Mouse (Mus musculus) liver, adult 2 months (tissue): ENCODE measurements around the gene Retn. TPM values are rescaled to one million over a fixed set of nuclear protein-coding genes. Genes with fewer than 3 reads are reported as not detected.

ENCODE experiments used
- DNase-seq: peaks from one replicate; pipeline ENCODE4 v3.0.0-alpha.2; 2011; ENCODE audit warnings: low read depth, low spot score; ENCODE audit errors: extremely low read depth
- H3K27ac ChIP-seq: fragments of 200-500 bp; replicated peaks from 2 replicates; pipeline ENCODE4 v1.5.1; 2012; ENCODE audit warnings: low read depth, mild to moderate bottlenecking, control low read depth, inconsistent platforms, low read length; ENCODE audit not compliant: insufficient read depth
- H3K27me3 ChIP-seq: fragments of 200-500 bp; 2 replicates; pipeline ENCODE4 v1.6.1; 2012; ENCODE audit warnings: mild to moderate bottlenecking, moderate library complexity, low read length, inconsistent platforms; ENCODE audit not compliant: control insufficient read depth, insufficient read depth
- H3K36me3 ChIP-seq: fragments of 200-500 bp; 2 replicates; pipeline ENCODE4 v1.6.1; 2012; ENCODE audit warnings: low read length, inconsistent platforms; ENCODE audit not compliant: control insufficient read depth, insufficient read depth
- H3K4me1 ChIP-seq: fragments of 200-500 bp; 2 replicates; pipeline ENCODE4 v1.6.1; 2011; ENCODE audit warnings: low read length; ENCODE audit not compliant: control insufficient read depth, insufficient read depth
- H3K4me3 ChIP-seq: fragments of 200-500 bp; 2 replicates; pipeline ENCODE4 v1.5.1; 2011; ENCODE audit warnings: low read depth, mild to moderate bottlenecking, control low read depth, low read length, moderate library complexity; ENCODE audit not compliant: insufficient read depth
- H3K79me2 ChIP-seq: fragments of 200-500 bp; 2 replicates; pipeline ENCODE4 v1.6.1; 2012; ENCODE audit warnings: inconsistent platforms, mild to moderate bottlenecking, low read length, moderate library complexity; ENCODE audit not compliant: control insufficient read depth, insufficient read depth
- H3K9ac ChIP-seq: fragments of 200-500 bp; 2 replicates; pipeline ENCODE4 v1.6.1; 2012; ENCODE audit warnings: low read depth, mild to moderate bottlenecking, control low read depth, inconsistent platforms, low read length
- CTCF ChIP-seq: fragments of 200-500 bp; IDR thresholded peaks from 2 replicates; pipeline ENCODE4 v1.5.1; 2011; ENCODE audit warnings: low read depth, low read length, control low read depth
- POLR2A ChIP-seq: fragments of 200-500 bp; IDR thresholded peaks from 2 replicates; pipeline ENCODE4 v1.6.1; 2011; ENCODE audit warnings: low read length, control low read depth; ENCODE audit not compliant: insufficient read depth; ENCODE audit errors: extremely low read depth
- WGBS: fragments of 180-500 bp; shearing (Covaris S2); methylation state at CpG from one replicate; pipeline ENCODE4 v1.1.7; 2018; 5-methylcytosine and 5-hydroxymethylcytosine counted together
- polyA plus RNA-seq: library from polyadenylated mRNA; depleted of rRNA; stranded (reverse); fragments of >200 nt; gene quantifications from 2 replicates; pipeline ENCODE4 v1.2.3, GENCODE M21; 2012
- total RNA-seq: library from RNA; depleted of rRNA; stranded (reverse); fragments of >200 nt; gene quantifications from 2 replicates; pipeline ENCODE4 v1.2.3, GENCODE M21; 2014

The Retn gene
- total and polyA plus RNA-seq, 2 experiments: 0.09 TPM; not detected in 1

DNA sequence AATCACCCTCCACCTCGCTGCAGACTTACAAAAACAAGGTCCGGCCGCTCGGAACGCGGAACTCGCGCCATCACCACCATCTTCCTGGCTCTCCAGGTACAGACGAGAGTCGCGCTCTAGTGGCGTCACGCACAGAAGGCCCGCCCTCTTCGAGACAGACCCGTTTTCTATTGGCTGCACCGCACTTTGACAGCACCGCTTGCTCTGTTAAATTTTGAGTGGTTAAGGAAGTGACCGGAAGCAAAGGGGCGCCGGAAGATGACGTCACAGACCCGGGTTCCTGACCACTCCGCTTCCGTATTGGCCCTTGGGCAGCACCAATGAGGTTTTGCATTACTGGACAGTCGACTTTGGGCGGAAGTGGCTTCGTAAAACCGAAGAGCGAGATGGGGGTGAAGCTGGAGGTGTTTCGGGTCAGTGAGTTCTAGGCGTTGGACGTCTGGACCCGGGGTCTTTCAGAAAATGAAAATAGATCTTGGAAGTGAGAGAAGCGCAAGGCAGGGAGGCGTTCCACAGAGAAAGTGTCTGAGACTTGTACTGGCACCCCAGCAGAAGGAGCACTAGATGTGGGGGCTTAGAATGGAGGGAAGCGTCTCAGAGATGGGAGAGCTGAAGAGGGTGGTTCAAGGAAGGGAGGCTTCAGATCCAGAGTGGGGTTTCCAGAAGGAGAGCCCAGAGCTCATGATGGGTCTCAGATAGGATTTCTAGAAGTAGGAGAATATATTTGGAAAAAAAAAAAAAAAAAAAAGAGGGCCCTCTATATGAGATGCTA is 34.2 kb upstream of the Retn start, which contains the start of the genes Xab2 and Pet100:
Xab2 (minus strand) TSS at position 118 of the 772 bp plus-strand sequence.
Pet100 (plus strand) TSS at position 350 of the 772 bp plus-strand sequence.
- Histone ChIP-seq H3K4me3 (peak within 1 kb of the TSS; percentile 71), H3K9ac (peak within 1 kb of the TSS; percentile 70), H3K27me3 (no peaks in the 10 kb centered on the region), H3K79me2 (peaks cover 4% of the 10 kb centered on the region; the same call in 1 of the 2 replicates), H3K27ac (no peak within 1 kb of the TSS), H3K4me1 (no peaks in the 10 kb centered on the region; the same call in 1 of the 2 replicates), H3K36me3 (peaks cover 8% of the 10 kb centered on the region)
- DNase-seq: peak; percentile 98
- under 1% methylated on average over 37 of the region's 37 CpGs for WGBS
- TF ChIP-seq CTCF: no peak
- peak; percentile 69; the same call in 1 of the 2 replicates for TF ChIP-seq POLR2A

DNA sequence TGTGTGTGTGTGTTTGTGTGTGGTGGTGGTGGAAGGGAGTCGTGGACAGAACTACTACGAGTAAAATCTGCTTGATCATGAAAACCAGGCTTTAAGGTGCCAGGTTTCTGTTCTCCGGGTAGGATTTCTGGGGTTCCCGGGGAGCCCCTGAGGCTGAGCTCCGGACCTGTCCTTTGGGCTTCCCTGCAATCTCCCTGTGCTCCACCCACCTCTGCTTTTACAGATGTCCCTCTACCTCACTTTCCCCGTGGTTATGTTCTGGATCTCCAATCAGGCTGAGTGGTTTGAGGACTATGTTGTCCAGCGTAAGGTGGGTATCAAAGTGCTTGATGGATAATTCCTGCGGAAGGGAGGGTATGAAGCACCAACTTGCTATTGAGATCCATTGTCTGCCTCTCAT is 33.5 kb upstream of the Retn start:
- Histone ChIP-seq H3K4me3 (no peak overlapping the region), H3K9ac (no peak overlapping the region), H3K79me2 (peaks cover 4% of the 10 kb centered on the region; the same call in 1 of the 2 replicates), H3K27me3 (no peaks in the 10 kb centered on the region), H3K27ac (no peak overlapping the region), H3K4me1 (no peaks in the 10 kb centered on the region; the same call in 1 of the 2 replicates), H3K36me3 (peaks cover 3% of the 10 kb centered on the region; the same call in 1 of the 2 replicates)
- DNase-seq: no peak
- TF ChIP-seq CTCF: no peak
- TF ChIP-seq POLR2A: no peak
- 58% methylated on average over 8 of the region's 8 CpGs for WGBS

DNA sequence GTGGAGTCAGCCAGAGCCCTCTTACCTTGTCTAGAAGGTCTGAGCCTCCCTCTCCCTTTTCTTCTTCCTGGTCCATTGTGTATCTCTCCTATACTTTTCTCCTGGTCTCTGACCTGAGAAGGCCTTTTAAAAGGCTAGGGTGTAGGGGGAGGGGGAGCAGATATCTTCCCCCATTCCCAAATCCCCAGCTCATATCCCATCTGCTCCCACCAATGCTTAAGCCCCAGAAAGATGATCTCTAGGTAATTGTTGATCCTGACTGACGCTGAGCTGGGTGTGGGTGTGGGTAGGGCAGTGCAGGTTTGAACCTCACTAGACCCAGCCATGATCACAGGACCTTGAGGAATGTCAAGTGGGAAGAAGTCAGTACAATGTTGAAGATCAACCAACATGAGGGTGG is 30.1 kb upstream of the Retn start, which contains the start of gene Pcp2:
Pcp2 (minus strand) TSS at position 101 of the 400 bp plus-strand sequence.
- H3K27ac ChIP-seq: no peak within 1 kb of the TSS
- DNase-seq: no peak
- WGBS: 82% methylated on average over 1 of the region's 1 CpGs
- no peak within 1 kb of the TSS for H3K9ac ChIP-seq
- H3K4me1 ChIP-seq: peaks cover under 1% of the 10 kb centered on the region
- H3K79me2 ChIP-seq: peaks cover 4% of the 10 kb centered on the region; the same call in 1 of the 2 replicates
- H3K27me3 ChIP-seq: no peaks in the 10 kb centered on the region
- no peak within 1 kb of the TSS for H3K4me3 ChIP-seq
- no peak for TF ChIP-seq POLR2A
- no peak for TF ChIP-seq CTCF
- H3K36me3 ChIP-seq: no peaks in the 10 kb centered on the region

DNA sequence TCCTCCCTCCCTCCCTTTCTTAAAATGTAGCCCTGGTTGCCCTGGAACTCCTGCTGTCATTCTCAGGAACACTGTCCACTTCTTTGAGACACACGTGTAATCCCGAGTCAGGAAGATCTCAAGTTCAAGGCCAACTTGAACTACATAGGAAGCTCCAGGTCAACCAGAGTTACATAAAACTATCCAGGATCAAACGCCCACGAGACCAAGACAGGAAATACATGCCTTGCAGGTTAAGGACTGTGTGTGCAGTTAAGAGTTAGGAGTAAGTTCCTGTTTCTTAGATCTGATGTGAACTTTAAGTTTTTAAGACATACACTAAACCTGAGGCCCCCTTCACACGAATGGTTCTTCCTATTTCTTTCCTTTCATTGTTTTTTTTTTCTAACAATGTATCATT is 28.6 kb upstream of the Retn start:
- Histone ChIP-seq H3K79me2 (no peaks in the 10 kb centered on the region), H3K36me3 (no peaks in the 10 kb centered on the region), H3K9ac (no peak overlapping the region), H3K4me3 (no peak overlapping the region), H3K4me1 (peaks cover 4% of the 10 kb centered on the region), H3K27me3 (no peaks in the 10 kb centered on the region), H3K27ac (no peak overlapping the region)
- no peak for TF ChIP-seq CTCF
- no peak for TF ChIP-seq POLR2A
- DNase-seq: no peak
- WGBS: 47% methylated on average over 5 of the region's 5 CpGs

DNA sequence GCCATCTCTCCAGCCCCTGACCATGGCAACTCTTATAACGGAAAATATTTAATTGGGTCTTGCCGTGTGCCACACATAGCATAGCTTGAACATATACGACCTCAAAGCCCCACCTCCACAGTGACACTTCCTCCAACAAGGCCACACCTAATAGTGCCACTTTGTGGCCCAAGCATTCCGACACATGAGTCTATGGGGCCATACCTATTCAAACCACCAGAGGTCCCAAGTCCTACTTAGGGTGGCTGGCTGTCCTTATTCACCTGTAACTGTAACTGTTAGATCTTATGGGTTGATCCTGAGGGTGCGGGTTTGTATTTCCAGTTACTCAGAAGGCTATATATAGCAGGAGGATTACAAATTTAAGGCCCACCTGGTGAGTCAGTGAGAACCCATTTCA is 27.6 kb upstream of the Retn start:
- Histone ChIP-seq H3K27me3 (no peaks in the 10 kb centered on the region), H3K27ac (no peak overlapping the region), H3K4me1 (peaks cover 4% of the 10 kb centered on the region), H3K4me3 (no peak overlapping the region), H3K36me3 (no peaks in the 10 kb centered on the region), H3K79me2 (no peaks in the 10 kb centered on the region; the same call in 1 of the 2 replicates), H3K9ac (no peak overlapping the region)
- TF ChIP-seq CTCF (peak; percentile 27; the same call in 1 of the 2 replicates), POLR2A (no peak)
- 30% methylated on average over 5 of the region's 5 CpGs for WGBS
- peak; percentile 47 for DNase-seq
